Mouse (Mus musculus): ENCODE results near the gene Per3. TPM values are rescaled to one million over a fixed set of nuclear protein-coding genes. Genes with fewer than 3 reads are reported as not detected.
A peak's percentile ranks its signal among the peaks of the same experiment; 100 is the strongest.

Gene Per3
- 3.5 and 4.0 TPM in 2 replicates for polyA plus RNA-seq (2015; fragmentation: Nextera tagmentation; extraction: Ambion mirVana)

DNA sequence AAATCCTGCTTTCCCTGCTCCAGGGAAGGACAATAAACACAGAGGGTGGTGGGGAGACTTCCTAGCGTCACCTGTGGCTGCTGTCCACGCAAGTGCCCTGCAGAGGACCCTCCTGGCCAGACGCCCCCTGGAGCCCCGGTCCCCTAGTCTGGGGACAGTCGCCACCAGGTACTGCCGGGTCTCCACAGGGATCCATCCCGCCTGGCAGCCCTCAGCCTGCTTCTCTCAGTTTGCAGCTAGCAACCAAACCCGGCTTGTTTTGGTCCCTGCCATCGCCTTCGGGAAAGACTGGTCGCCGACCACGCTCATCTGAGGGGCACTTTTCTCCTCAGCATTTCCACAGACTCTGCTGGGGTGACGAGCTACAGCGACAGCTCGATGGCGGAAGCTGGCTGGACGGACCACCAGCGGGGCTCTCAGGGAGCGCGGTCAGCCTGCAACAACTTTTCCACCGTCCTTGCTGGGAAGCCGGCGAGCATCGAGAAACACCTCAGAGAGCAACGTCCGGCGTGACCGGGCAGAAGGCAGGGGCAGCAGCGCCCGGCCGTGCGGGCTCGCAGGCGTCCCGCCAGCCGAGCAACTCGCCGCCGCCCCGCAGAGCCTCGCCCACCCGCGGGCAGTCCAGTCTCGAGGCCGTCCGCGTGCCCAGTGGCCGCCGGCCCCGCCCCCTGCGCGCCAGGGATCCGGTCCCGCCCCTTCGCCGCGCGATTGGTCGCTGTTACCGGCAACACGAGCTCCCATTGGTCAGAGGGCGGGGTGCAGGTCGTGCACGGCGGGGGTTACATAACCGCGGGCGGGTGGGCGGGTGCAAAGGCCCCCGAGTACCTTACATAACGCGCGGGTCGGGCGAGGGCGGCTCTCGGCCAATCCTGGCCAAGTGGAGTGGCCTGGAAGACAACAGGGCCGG is at the start of gene Per3:
TSS of gene Per3 (minus strand) at position 629 of the 907 bp plus-strand sequence.
- H3K9ac ChIP-seq = peak within 1 kb of the TSS; percentile 67
- H3K27ac ChIP-seq = 0 out of 2 replicates have a peak within 1 kb of the TSS, but pooled peaks have one; percentile 7
- H3K4me2 ChIP-seq = peak within 1 kb of the TSS; percentile 97
- peaks cover 14% of the 10 kb centered on the region for H3K4me1 ChIP-seq
- ATAC-seq = peak; percentile 97
- peak within 1 kb of the TSS; percentile 56 for H3K4me3 ChIP-seq
- H3K36me3 ChIP-seq (ENCODE audit: poor library complexity, severe bottlenecking) = peaks cover 29% of the 10 kb centered on the region
- under 1% methylated on average over 65 of the region's 79 CpGs for WGBS
- H3K27me3 ChIP-seq = peaks cover 7% of the 10 kb centered on the region; the same call in 1 of the 2 replicates
- H3K9me3 ChIP-seq (replicated peaks) = no peaks in the 10 kb centered on the region

GRCm38 (mm10) chr4:151089270-151089669 is 44.8 kb upstream of the Per3 start, which contains the start of gene Gm13090:
Gene Gm13090, plus strand, starts transcription at chr4:151089570.
- Histone ChIP-seq H3K9me3 (replicated peaks) (no peaks in the 10 kb centered on the region), H3K9ac (peak within 1 kb of the TSS; percentile 39; the same call in 1 of the 2 replicates), H3K4me1 (peaks cover 27% of the 10 kb centered on the region), H3K4me3 (no peak within 1 kb of the TSS), H3K27me3 (no peaks in the 10 kb centered on the region), H3K36me3 (ENCODE audit: poor library complexity, severe bottlenecking) (peaks cover 60% of the 10 kb centered on the region), H3K27ac (0 out of 2 replicates have a peak within 1 kb of the TSS, but pooled peaks have one; percentile 17), H3K4me2 (no peak within 1 kb of the TSS)
- ATAC-seq = no peak
- WGBS = 93% methylated on average over 7 of the region's 7 CpGs

- no peak for ATAC-seq
- Histone ChIP-seq H3K27me3 (no peaks in the 10 kb centered on the region), H3K9me3 (replicated peaks) (no peaks in the 10 kb centered on the region), H3K4me3 (no peak overlapping the region), H3K36me3 (ENCODE audit: poor library complexity, severe bottlenecking) (peaks cover 61% of the 10 kb centered on the region), H3K9ac (peak overlapping the region; percentile 39; the same call in 1 of the 2 replicates), H3K4me1 (peaks cover 27% of the 10 kb centered on the region), H3K27ac (no peak overlapping the region), H3K4me2 (no peak overlapping the region)
- 92% methylated on average over 14 of the region's 14 CpGs for WGBS
Observed at GRCm38 (mm10) chr4:151088819-151089218, 44.4 kb upstream of the Per3 start.

- Histone ChIP-seq H3K4me2 (no peak overlapping the region), H3K27me3 (no peaks in the 10 kb centered on the region), H3K36me3 (ENCODE audit: poor library complexity, severe bottlenecking) (peaks cover 68% of the 10 kb centered on the region), H3K9ac (no peak overlapping the region), H3K9me3 (replicated peaks) (no peaks in the 10 kb centered on the region), H3K4me3 (no peak overlapping the region), H3K4me1 (peaks cover 27% of the 10 kb centered on the region), H3K27ac (no peak overlapping the region)
- WGBS = 94% methylated on average over 1 of the region's 1 CpGs
- ATAC-seq = no peak
Observed at GRCm38 (mm10) chr4:151087358-151087757, 42.9 kb upstream of the Per3 start.

- WGBS = 80% methylated on average over 5 of the region's 5 CpGs
- no peak for ATAC-seq
- no peak overlapping the region for H3K4me3 ChIP-seq
- H3K9ac ChIP-seq = no peak overlapping the region; the same call in 1 of the 2 replicates
- no peak overlapping the region for H3K27ac ChIP-seq
- H3K9me3 ChIP-seq (replicated peaks) = no peaks in the 10 kb centered on the region
- no peaks in the 10 kb centered on the region for H3K4me1 ChIP-seq
- H3K27me3 ChIP-seq = no peaks in the 10 kb centered on the region
- H3K36me3 ChIP-seq (ENCODE audit: poor library complexity, severe bottlenecking) = peaks cover 99% of the 10 kb centered on the region
- no peak overlapping the region for H3K4me2 ChIP-seq
Observed at GRCm38 (mm10) chr4:151083027-151083426, 38.6 kb upstream of the Per3 start.

DNA sequence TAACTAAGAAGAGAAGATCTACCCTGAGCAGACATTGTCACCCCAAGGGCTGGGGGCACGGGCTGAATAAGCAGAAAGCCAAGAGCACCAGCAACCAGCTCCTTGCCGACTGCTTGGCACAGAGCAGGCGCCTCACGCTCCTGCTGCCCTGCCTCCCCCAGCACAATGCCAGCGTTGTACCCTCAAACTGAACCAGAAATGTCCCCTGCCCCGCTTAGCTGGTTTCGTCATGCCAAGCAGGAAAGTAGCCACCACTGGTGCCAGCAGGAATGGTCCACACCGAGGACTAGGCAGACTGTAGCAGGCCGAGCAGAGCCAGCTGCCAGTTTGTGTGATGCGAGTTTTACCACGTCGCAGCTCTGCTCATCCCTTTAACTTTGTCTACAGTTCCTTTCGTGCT is 37.5 kb upstream of the Per3 start:
- H3K9ac ChIP-seq = no peak overlapping the region
- no peaks in the 10 kb centered on the region for H3K27me3 ChIP-seq
- H3K27ac ChIP-seq = no peak overlapping the region
- no peak overlapping the region for H3K4me2 ChIP-seq
- WGBS = 95% methylated on average over 13 of the region's 13 CpGs
- no peak overlapping the region for H3K4me3 ChIP-seq
- no peaks in the 10 kb centered on the region for H3K4me1 ChIP-seq
- no peak for ATAC-seq
- H3K36me3 ChIP-seq (ENCODE audit: poor library complexity, severe bottlenecking) = peaks cover 99% of the 10 kb centered on the region
- no peaks in the 10 kb centered on the region for H3K9me3 ChIP-seq (replicated peaks)

- H3K4me1 ChIP-seq = no peaks in the 10 kb centered on the region
- H3K27ac ChIP-seq = no peak overlapping the region
- ATAC-seq = no peak
- H3K9ac ChIP-seq = no peak overlapping the region
- WGBS = 92% methylated on average over 2 of the region's 2 CpGs
- H3K4me2 ChIP-seq = no peak overlapping the region
- no peaks in the 10 kb centered on the region for H3K27me3 ChIP-seq
- peaks cover 99% of the 10 kb centered on the region for H3K36me3 ChIP-seq (ENCODE audit: poor library complexity, severe bottlenecking)
- H3K9me3 ChIP-seq (replicated peaks) = no peaks in the 10 kb centered on the region
- H3K4me3 ChIP-seq = no peak overlapping the region
Observed at GRCm38 (mm10) chr4:151081355-151081754, 36.9 kb upstream of the Per3 start.

DNA sequence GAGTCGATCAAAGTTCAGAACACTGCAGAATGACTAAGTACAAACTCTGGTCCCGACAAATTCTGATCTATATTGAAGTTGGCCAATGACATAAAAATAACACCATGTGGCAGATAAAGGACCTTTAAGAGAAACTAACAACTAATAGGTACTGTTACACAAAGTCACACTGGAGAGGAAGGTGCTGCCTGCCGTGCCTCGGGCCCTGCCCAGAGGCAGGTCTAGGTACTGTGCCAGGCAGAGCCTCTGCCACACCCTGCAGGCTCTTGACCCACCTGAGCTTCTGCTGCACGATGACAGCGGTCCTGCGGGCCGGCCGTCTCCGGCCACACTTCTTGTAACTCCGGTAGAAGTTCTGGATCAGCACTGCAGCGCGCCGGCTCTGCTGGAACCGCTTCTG is 30.4 kb upstream of the Per3 start:
- 94% methylated on average over 15 of the region's 15 CpGs for WGBS
- no peak for ATAC-seq
- no peak overlapping the region for H3K27ac ChIP-seq
- no peak overlapping the region for H3K4me3 ChIP-seq
- H3K27me3 ChIP-seq = no peaks in the 10 kb centered on the region
- no peak overlapping the region for H3K9ac ChIP-seq
- no peak overlapping the region for H3K4me2 ChIP-seq
- no peaks in the 10 kb centered on the region for H3K9me3 ChIP-seq (replicated peaks)
- no peaks in the 10 kb centered on the region for H3K4me1 ChIP-seq
- peaks cover 98% of the 10 kb centered on the region for H3K36me3 ChIP-seq (ENCODE audit: poor library complexity, severe bottlenecking)

DNA sequence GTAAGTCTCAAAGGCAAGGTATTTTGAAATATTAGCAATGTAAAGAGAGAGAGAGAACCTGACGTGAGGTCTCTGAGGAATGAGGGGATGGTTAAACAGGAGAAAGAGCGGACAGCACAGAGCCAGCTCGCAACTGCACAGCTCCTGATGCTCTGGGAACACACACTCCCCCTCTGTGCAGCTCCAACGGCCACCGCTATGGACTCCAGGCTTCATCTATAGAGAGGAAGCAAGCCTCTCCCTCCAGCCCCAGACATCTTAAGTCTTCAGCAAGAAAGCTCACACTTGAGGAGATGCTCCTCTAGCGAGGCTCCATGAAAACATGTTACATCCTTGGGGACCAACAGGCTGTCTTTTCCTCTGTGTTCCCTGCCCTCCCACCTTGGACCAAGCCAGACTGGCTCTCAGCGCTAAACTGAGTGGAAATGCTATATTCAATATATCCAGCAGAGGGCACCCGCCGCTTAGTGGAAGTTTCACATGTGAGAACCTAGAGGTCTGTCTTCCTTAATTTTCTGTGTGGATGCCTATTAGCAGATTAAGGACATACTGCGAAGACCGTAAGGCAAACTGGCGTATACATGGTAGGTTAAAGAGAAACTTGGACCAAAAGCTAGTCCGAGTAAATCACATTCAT is 28.8 kb upstream of the Per3 start:
- H3K27me3 ChIP-seq = no peaks in the 10 kb centered on the region
- no peaks in the 10 kb centered on the region for H3K4me1 ChIP-seq
- no peaks in the 10 kb centered on the region for H3K9me3 ChIP-seq (replicated peaks)
- no peak overlapping the region for H3K9ac ChIP-seq
- ATAC-seq = peak; percentile 82
- peaks cover 98% of the 10 kb centered on the region for H3K36me3 ChIP-seq (ENCODE audit: poor library complexity, severe bottlenecking)
- 57% methylated on average over 13 of the region's 13 CpGs for WGBS
- no peak overlapping the region for H3K4me3 ChIP-seq
- no peak overlapping the region for H3K4me2 ChIP-seq
- no peak overlapping the region for H3K27ac ChIP-seq

DNA sequence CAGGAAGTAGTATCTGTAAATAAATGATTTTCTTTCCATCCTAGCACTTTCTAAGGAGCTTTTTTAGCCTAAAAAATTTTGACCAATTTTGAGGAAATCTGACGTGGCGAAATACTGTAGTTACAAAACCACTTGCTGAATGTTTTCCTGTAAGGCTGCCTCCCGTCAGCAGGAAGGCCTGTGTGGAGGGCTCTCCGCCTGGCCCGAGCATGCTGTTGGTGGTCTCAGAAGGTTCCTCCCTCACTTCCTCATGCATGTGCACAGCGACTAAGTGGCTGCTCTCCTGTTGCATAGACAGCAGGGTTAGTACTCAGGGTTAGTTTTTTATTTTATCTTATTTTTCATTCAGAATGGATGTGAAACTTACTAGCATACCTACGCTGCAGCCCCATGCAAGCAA is 26.5 kb upstream of the Per3 start:
- Histone ChIP-seq H3K4me1 (no peaks in the 10 kb centered on the region), H3K9ac (no peak overlapping the region), H3K4me3 (no peak overlapping the region), H3K27ac (no peak overlapping the region), H3K4me2 (no peak overlapping the region), H3K36me3 (ENCODE audit: poor library complexity, severe bottlenecking) (peaks cover 96% of the 10 kb centered on the region), H3K9me3 (replicated peaks) (no peaks in the 10 kb centered on the region), H3K27me3 (no peaks in the 10 kb centered on the region)
- WGBS = 93% methylated on average over 7 of the region's 7 CpGs
- no peak for ATAC-seq

DNA sequence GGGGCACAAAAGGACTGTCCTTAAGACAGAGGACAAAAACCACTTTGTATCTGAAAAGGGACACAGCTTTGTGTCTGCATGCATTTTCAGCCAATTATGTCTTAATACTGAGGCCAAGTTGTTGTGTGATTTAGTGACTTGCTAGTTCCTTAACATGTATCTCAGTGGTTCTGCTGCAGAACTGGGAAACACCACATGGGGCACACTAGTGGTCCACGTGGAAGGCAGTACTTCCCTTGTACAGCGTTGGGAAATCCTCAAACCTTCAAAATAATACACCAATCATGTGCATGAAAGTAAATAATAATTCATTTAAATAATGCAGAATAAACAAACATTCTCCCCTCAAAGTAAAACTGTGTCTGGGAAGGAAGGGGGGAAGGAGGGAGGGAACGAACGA is 24.3 kb upstream of the Per3 start:
- no peak overlapping the region for H3K27ac ChIP-seq
- no peak overlapping the region for H3K9ac ChIP-seq
- WGBS = 76% methylated on average over 4 of the region's 4 CpGs
- H3K27me3 ChIP-seq = no peaks in the 10 kb centered on the region
- no peak overlapping the region for H3K4me3 ChIP-seq
- H3K9me3 ChIP-seq (replicated peaks) = no peaks in the 10 kb centered on the region
- peaks cover 87% of the 10 kb centered on the region for H3K36me3 ChIP-seq (ENCODE audit: poor library complexity, severe bottlenecking)
- no peak overlapping the region for H3K4me2 ChIP-seq
- H3K4me1 ChIP-seq = no peaks in the 10 kb centered on the region
- ATAC-seq = no peak

GRCm38 (mm10) chr4:151059566-151059965 is 15.1 kb upstream of the Per3 start:
- H3K4me2 ChIP-seq = no peak overlapping the region
- no peaks in the 10 kb centered on the region for H3K27me3 ChIP-seq
- 93% methylated on average over 4 of the region's 4 CpGs for WGBS
- H3K4me1 ChIP-seq = peaks cover 21% of the 10 kb centered on the region
- no peak overlapping the region for H3K27ac ChIP-seq
- no peak overlapping the region for H3K9ac ChIP-seq
- no peak for ATAC-seq
- H3K4me3 ChIP-seq = no peak overlapping the region
- no peaks in the 10 kb centered on the region for H3K9me3 ChIP-seq (replicated peaks)
- peaks cover 44% of the 10 kb centered on the region for H3K36me3 ChIP-seq (ENCODE audit: poor library complexity, severe bottlenecking)
